Mouse (Mus musculus): ENCODE measurements around the gene Olfr145. TPM values are rescaled to one million over a fixed set of nuclear protein-coding genes. Genes with fewer than 3 reads are reported as not detected.

The Olfr145 gene
- not detected in 2 replicates for polyA plus RNA-seq (2012; rRNA removed)

DNA sequence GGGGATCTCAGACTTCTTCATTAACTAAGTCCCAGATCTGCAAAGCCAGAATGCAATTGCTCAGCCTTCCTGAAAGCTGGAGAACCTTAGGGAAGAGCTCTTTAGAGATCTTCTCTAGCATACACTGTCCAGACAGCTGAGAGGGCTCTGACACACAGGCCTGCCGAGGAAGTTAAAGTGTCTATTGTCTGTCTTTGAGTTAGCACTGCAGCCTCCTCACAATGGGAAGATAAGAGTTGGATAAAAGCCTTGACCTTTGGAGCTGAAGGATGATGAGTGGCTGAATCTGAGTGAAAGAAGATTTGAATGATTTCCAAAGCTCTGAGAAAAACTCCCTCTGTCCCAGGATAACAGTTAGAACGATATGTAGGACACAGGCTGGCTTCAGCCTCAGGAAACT lies at the start of gene Olfr145:
TSS of gene Olfr145 (plus strand) at position 64 of the 400 bp plus-strand sequence.
- no peak within 1 kb of the TSS for H3K27ac ChIP-seq (ENCODE audit: control insufficient read depth, insufficient read depth, low read depth, low read length)
- TF ChIP-seq POLR2A (IDR thresholded peaks at IDR 0.05; ENCODE audit: control insufficient read depth, low read depth, low read length) (no peak), CTCF (IDR thresholded peaks at IDR 0.05; ENCODE audit: control insufficient read depth, insufficient read depth, insufficient replicate concordance, low read depth, low read length) (no peak)
- no peak within 1 kb of the TSS for H3K4me3 ChIP-seq (ENCODE audit: control insufficient read depth, low read depth, low read length)
- no peaks in the 10 kb centered on the region for H3K4me1 ChIP-seq (ENCODE audit: control insufficient read depth, insufficient read depth, low read length)
- H3K36me3 ChIP-seq (ENCODE audit: control insufficient read depth, insufficient read depth, low read length): no peaks in the 10 kb centered on the region
- H3K27me3 ChIP-seq (ENCODE audit: control insufficient read depth, insufficient read depth, low read length): no peaks in the 10 kb centered on the region

DNA sequence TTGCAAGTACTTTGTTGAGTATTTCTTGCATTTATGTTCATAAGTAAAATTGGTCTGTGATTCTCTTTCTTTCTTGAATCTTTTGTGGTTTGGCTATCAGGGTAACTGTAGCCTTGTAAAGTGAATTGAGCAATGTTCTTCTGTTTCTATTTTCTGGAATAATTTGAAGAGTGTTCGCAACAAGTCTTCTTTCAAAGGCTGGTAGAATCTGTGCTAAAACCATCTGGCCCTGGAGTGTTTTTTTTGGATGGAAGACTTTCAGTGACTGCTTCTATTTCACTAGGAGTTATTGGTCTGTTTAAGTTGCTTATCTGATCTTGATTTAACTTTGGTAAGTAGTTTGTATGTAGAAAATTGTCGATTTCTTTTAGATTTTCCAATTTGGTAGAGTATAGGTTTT lies 47.3 kb upstream of the Olfr145 start:
- Histone ChIP-seq H3K27me3 (ENCODE audit: control insufficient read depth, insufficient read depth, low read length) (no peaks in the 10 kb centered on the region), H3K36me3 (ENCODE audit: control insufficient read depth, insufficient read depth, low read length) (no peaks in the 10 kb centered on the region), H3K4me1 (ENCODE audit: control insufficient read depth, insufficient read depth, low read length) (no peaks in the 10 kb centered on the region), H3K27ac (ENCODE audit: control insufficient read depth, insufficient read depth, low read depth, low read length) (no peak overlapping the region), H3K4me3 (ENCODE audit: control insufficient read depth, low read depth, low read length) (no peak overlapping the region)
- TF ChIP-seq POLR2A (IDR thresholded peaks at IDR 0.05; ENCODE audit: control insufficient read depth, low read depth, low read length): no peak
- TF ChIP-seq CTCF (IDR thresholded peaks at IDR 0.05; ENCODE audit: control insufficient read depth, insufficient read depth, insufficient replicate concordance, low read depth, low read length): no peak

- TF ChIP-seq CTCF (IDR thresholded peaks at IDR 0.05; ENCODE audit: control insufficient read depth, insufficient read depth, insufficient replicate concordance, low read depth, low read length) (no peak), POLR2A (IDR thresholded peaks at IDR 0.05; ENCODE audit: control insufficient read depth, low read depth, low read length) (no peak)
- H3K27ac ChIP-seq (ENCODE audit: control insufficient read depth, insufficient read depth, low read depth, low read length): no peak within 1 kb of the TSS
- H3K36me3 ChIP-seq (ENCODE audit: control insufficient read depth, insufficient read depth, low read length): no peaks in the 10 kb centered on the region
- H3K27me3 ChIP-seq (ENCODE audit: control insufficient read depth, insufficient read depth, low read length): no peaks in the 10 kb centered on the region
- H3K4me3 ChIP-seq (ENCODE audit: control insufficient read depth, low read depth, low read length): no peak within 1 kb of the TSS
- no peaks in the 10 kb centered on the region for H3K4me1 ChIP-seq (ENCODE audit: control insufficient read depth, insufficient read depth, low read length)
These were observed 42.6 kb upstream of the Olfr145 start, which contains the start of gene Olfr877 for GRCm38 (mm10) chr9:37853969-37854368. Gene Olfr877 (plus strand): TSS chr9:37854269.

GRCm38 (mm10) chr9:37863325-37863724 lies 33.2 kb upstream of the Olfr145 start:
- no peak for TF ChIP-seq CTCF (IDR thresholded peaks at IDR 0.05; ENCODE audit: control insufficient read depth, insufficient read depth, insufficient replicate concordance, low read depth, low read length)
- no peak for TF ChIP-seq POLR2A (IDR thresholded peaks at IDR 0.05; ENCODE audit: control insufficient read depth, low read depth, low read length)
- Histone ChIP-seq H3K27ac (ENCODE audit: control insufficient read depth, insufficient read depth, low read depth, low read length) (no peak overlapping the region), H3K4me3 (ENCODE audit: control insufficient read depth, low read depth, low read length) (no peak overlapping the region), H3K27me3 (ENCODE audit: control insufficient read depth, insufficient read depth, low read length) (no peaks in the 10 kb centered on the region), H3K4me1 (ENCODE audit: control insufficient read depth, insufficient read depth, low read length) (no peaks in the 10 kb centered on the region), H3K36me3 (ENCODE audit: control insufficient read depth, insufficient read depth, low read length) (no peaks in the 10 kb centered on the region)

GRCm38 (mm10) chr9:37870246-37870645 lies 26.3 kb upstream of the Olfr145 start:
- no peak for TF ChIP-seq POLR2A (IDR thresholded peaks at IDR 0.05; ENCODE audit: control insufficient read depth, low read depth, low read length)
- TF ChIP-seq CTCF (IDR thresholded peaks at IDR 0.05; ENCODE audit: control insufficient read depth, insufficient read depth, insufficient replicate concordance, low read depth, low read length): no peak
- Histone ChIP-seq H3K27ac (ENCODE audit: control insufficient read depth, insufficient read depth, low read depth, low read length) (no peak overlapping the region), H3K27me3 (ENCODE audit: control insufficient read depth, insufficient read depth, low read length) (no peaks in the 10 kb centered on the region)

DNA sequence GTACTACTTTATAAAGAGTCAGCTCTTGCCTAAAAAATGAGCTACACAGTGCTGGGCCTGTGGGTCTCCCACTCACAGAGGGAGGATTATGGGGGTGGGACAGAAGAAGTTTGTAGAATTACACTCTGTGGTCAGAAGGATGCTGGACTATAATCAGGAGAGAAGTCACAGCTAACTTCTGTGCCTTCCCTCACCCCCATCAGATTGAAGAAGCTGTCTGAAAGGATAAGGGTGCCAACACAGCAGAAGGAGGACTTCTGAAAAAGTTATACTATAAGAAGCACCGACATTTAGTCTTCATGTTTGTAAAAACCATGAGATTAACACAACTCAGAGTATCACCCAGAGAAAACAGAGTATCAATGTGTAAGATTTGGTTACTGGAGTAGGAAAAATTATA lies 25.4 kb upstream of the Olfr145 start:
- TF ChIP-seq CTCF (IDR thresholded peaks at IDR 0.05; ENCODE audit: control insufficient read depth, insufficient read depth, insufficient replicate concordance, low read depth, low read length) (no peak), POLR2A (IDR thresholded peaks at IDR 0.05; ENCODE audit: control insufficient read depth, low read depth, low read length) (no peak)

More at GRCm38 (mm10) chr9:37870246-37870645, 26.3 kb upstream of the Olfr145 start:
- H3K4me3 ChIP-seq (ENCODE audit: control insufficient read depth, low read depth, low read length): no peak overlapping the region
- H3K36me3 ChIP-seq (ENCODE audit: control insufficient read depth, insufficient read depth, low read length): no peaks in the 10 kb centered on the region
- no peaks in the 10 kb centered on the region for H3K4me1 ChIP-seq (ENCODE audit: control insufficient read depth, insufficient read depth, low read length)

DNA sequence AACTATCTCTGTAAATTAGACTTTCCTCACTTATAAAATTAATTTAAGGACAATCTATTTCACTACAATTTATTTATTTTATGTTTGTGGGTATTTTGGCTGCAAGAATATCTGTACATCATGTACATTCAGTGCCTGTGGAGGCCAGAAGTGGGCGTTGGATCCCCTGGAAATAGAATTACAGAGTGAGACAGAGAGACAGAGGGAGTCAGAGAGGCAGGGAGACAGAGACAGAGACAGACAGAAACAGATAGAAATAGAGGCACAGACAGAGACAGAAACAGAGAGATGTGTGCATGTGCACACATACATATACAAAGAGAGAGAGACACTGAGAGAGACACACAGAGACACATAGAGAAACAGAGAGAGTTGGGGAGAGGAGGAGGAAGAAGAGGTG lies 25.0 kb upstream of the Olfr145 start:
- Histone ChIP-seq H3K4me3 (ENCODE audit: control insufficient read depth, low read depth, low read length) (no peak overlapping the region), H3K36me3 (ENCODE audit: control insufficient read depth, insufficient read depth, low read length) (no peaks in the 10 kb centered on the region), H3K4me1 (ENCODE audit: control insufficient read depth, insufficient read depth, low read length) (no peaks in the 10 kb centered on the region), H3K27ac (ENCODE audit: control insufficient read depth, insufficient read depth, low read depth, low read length) (no peak overlapping the region), H3K27me3 (ENCODE audit: control insufficient read depth, insufficient read depth, low read length) (no peaks in the 10 kb centered on the region)
- TF ChIP-seq CTCF (IDR thresholded peaks at IDR 0.05; ENCODE audit: control insufficient read depth, insufficient read depth, insufficient replicate concordance, low read depth, low read length) (no peak), POLR2A (IDR thresholded peaks at IDR 0.05; ENCODE audit: control insufficient read depth, low read depth, low read length) (no peak)

More for the DNA sequence above, 25.4 kb upstream of the Olfr145 start:
- Histone ChIP-seq H3K27ac (ENCODE audit: control insufficient read depth, insufficient read depth, low read depth, low read length) (no peak overlapping the region), H3K4me3 (ENCODE audit: control insufficient read depth, low read depth, low read length) (no peak overlapping the region), H3K4me1 (ENCODE audit: control insufficient read depth, insufficient read depth, low read length) (no peaks in the 10 kb centered on the region), H3K36me3 (ENCODE audit: control insufficient read depth, insufficient read depth, low read length) (no peaks in the 10 kb centered on the region), H3K27me3 (ENCODE audit: control insufficient read depth, insufficient read depth, low read length) (no peaks in the 10 kb centered on the region)

DNA sequence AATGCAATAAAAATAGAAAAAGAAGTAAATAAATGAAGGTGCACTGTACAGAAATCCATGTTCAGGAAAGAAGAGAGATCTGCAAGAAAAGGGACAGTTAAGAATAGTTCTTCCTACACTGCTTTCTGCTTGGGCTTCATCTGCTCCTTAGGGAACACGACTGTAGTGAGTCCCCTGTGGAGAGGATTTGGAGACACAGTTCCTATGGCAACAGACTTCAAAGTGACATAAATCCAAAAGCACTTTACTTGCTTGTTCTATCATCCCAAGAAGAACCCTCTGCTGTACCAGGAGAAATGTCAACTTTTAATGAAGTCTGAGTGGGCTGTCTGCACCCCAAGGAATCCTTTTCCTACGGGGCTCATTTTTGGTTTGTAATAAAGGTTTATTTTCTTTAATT lies 5.6 kb upstream of the Olfr145 start:
- TF ChIP-seq CTCF (IDR thresholded peaks at IDR 0.05; ENCODE audit: control insufficient read depth, insufficient read depth, insufficient replicate concordance, low read depth, low read length): no peak
- no peak for TF ChIP-seq POLR2A (IDR thresholded peaks at IDR 0.05; ENCODE audit: control insufficient read depth, low read depth, low read length)
- Histone ChIP-seq H3K27me3 (ENCODE audit: control insufficient read depth, insufficient read depth, low read length) (no peaks in the 10 kb centered on the region), H3K27ac (ENCODE audit: control insufficient read depth, insufficient read depth, low read depth, low read length) (no peak overlapping the region), H3K36me3 (ENCODE audit: control insufficient read depth, insufficient read depth, low read length) (no peaks in the 10 kb centered on the region), H3K4me1 (ENCODE audit: control insufficient read depth, insufficient read depth, low read length) (no peaks in the 10 kb centered on the region), H3K4me3 (ENCODE audit: control insufficient read depth, low read depth, low read length) (no peak overlapping the region)
